Mouse (Mus musculus) urinary bladder, postnatal 10 days (tissue): ENCODE data around the gene Gm10775.

Experiments
- DNase-seq: peaks from one replicate; pipeline ENCODE4 v3.0.0; 2022; ENCODE audit warnings: low spot score

Gene Gm10775

GRCm38 (mm10) chr13:65259239-65259638 is at the start of gene Gm10775:
Gene Gm10775, plus strand, starts transcription at chr13:65259539.
- DNase-seq, result no peak

GRCm38 (mm10) chr13:65225945-65226344 is 33.4 kb upstream of the Gm10775 start:
- DNase-seq, result no peak

GRCm38 (mm10) chr13:65226657-65227056 is 32.7 kb upstream of the Gm10775 start:
- no peak for DNase-seq

GRCm38 (mm10) chr13:65237211-65237610 is 22.1 kb upstream of the Gm10775 start:
- DNase-seq, result no peak

DNA sequence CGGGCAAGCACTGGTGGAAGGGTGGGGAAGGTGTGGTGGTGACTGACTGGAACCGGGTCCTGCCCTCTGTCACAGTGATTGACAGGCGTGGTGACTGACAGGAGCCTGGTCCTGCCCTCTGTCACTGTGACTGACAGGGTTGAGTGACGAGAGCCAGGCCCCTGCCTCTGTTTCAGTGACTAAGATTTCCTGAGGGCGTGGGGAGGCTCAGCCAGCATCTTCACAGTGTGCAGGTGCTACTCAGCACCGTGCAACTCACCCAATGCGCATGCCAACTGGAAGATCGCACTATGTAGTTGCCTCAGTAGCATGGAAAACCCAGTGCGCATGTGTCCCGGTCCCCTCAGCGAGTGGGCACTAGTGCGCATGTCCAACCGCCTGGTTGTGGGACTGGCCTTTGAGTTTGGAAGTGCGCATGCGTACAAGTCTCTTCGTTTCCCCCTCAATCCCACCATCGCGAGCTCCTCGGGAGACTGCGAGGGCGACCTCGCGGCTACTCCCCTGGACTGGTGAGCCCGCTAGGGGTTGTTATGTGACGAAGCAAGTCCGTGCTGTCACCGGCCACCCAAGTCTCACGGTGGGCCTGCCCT is 18.7 kb upstream of the Gm10775 start:
- peak; percentile 83 for DNase-seq

DNA sequence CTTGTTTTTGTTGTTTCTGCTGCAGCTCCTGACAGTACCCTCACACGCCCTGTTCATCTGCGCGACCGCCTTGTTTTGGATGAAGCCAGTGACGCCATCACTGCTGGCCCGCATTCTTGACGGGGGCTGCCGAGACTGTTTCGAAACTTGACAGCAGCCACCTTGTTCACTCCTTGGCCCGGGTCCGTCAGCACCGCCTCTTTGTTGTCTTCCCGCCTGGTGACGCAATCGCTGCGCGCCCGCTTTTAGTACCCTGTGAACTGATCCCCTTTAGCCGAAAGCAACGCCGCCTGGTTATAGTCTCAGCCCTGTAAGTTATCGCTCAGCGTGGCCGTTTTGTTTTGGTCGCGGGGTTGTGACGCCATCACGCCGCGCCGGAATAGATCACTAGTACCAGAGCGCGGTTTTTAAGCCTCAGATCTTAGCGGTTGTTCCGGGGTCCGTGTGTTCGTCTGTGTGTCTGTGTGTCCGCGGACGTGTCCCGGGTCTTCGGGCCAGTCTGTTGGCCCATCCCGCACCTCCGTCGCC is 18.2 kb upstream of the Gm10775 start:
- peak; percentile 86 for DNase-seq

DNA sequence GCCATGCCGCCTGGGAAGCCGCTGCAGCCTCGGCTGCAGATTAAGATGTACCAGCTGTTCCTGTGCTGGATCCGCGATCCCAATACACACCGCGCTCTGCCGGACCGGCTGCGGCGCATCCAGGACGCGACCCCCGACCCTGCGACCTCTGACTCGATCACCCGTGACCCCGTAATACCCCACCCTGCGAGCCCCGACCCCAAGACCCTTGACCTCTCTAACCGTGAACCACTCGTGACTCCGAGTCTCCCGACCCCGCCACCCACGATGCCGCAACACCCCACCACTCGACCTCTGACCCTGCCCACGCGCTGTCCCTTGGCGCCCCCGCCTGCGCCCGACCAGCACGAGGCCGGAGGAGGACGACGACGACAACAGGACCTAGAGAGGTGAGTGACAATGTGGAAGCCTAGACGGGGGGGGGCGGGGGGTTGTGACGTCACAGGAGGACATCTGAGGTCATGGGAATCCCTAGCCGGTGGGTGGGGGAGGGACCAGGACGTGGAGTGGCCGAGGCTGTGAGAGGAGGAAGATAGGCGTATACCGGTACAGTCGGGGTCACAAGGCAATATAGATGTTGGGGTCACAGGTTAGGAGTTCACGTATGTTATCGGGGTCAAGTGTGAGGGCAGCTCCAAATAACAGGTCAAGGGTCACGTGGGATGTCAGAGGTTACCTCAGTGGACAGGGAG is 17.6 kb upstream of the Gm10775 start:
- DNase-seq, result no peak

GRCm38 (mm10) chr13:65242319-65242787 is 17.0 kb upstream of the Gm10775 start:
- no peak for DNase-seq

GRCm38 (mm10) chr13:65243273-65243672 is 16.1 kb upstream of the Gm10775 start:
- DNase-seq, result no peak

DNA sequence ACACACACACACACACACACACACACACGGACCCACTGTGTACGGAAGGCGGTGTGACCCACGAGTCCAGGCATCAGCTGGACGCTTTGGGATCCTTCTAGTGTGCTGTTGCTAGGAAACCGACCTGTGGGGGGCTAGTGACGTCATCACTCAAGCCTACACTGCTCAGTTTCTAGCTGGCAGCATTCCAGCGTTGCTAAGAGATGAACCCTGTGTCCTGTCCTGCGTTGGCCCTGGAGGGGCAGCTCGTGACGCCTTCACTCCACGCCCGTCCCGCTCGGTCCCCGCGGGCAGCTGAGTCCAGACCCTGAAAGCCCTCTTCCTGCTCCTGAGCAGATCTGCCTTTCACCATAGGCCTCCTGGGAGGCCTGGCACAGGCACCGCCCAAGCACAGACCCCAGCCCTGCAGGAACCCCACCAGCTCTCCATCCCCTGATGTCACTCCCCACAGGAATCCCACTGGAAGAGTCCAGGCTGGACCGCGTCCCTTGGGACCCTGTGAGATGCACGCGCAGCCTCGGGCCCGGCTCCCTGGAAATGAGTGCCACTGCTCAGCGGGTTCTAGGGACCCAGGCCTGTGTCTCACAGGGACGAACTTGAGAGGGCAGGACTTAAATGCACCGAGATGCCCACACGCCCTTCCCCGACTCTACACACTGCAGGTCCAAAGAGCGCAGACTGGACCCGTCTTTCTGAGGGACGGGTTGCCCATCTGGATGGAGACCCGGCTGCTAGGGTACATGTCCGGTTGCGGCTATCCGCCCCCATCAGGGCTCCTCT is 974 bp upstream of the Gm10775 start:
- no peak for DNase-seq

- DNase-seq, result no peak
Observed at GRCm38 (mm10) chr13:65262086-65262485, 2.7 kb downstream of the Gm10775 start.

GRCm38 (mm10) chr13:65277994-65278382 is 18.6 kb downstream of the Gm10775 start:
- DNase-seq, result no peak

GRCm38 (mm10) chr13:65278383-65279341 is 19.3 kb downstream of the Gm10775 start, which contains the start of gene Zfp369:
Gene Zfp369, plus strand, starts transcription at chr13:65278814.
- DNase-seq, result peak; percentile 85

GRCm38 (mm10) chr13:65286771-65287170 is 27.4 kb downstream of the Gm10775 start:
- DNase-seq, result no peak

- DNase-seq, result no peak
Observed at GRCm38 (mm10) chr13:65296354-65296753, 37.0 kb downstream of the Gm10775 start.
